Mouse (Mus musculus) brain, embryonic 14.5 days (tissue): ENCODE data around the gene Pik3r4.

ENCODE experiments used
- CTCF ChIP-seq: fragments of 200-500 bp; IDR thresholded peaks from 2 replicates; pipeline ENCODE4 v1.5.1; 2012; ENCODE audit warnings: inconsistent platforms, mild to moderate bottlenecking, moderate library complexity, borderline replicate concordance; ENCODE audit not compliant: insufficient read depth, insufficient read length; ENCODE audit errors: extremely low read depth
- POLR2A ChIP-seq: fragments of 200-500 bp; IDR thresholded peaks from 2 replicates; pipeline ENCODE4 v1.6.1; 2012; ENCODE audit warnings: mild to moderate bottlenecking, inconsistent platforms, borderline replicate concordance; ENCODE audit not compliant: poor library complexity, insufficient read depth, insufficient read length, severe bottlenecking; ENCODE audit errors: extremely low read depth

GRCm38 (mm10) chr9:105684549-105685165 lies 41.9 kb downstream of the Pik3r4 start:
- TF ChIP-seq POLR2A (no peak), CTCF (no peak)
